16 mouse cellular contexts compared by ENCODE assay signal in genomic region chr11:103916807-103917206, GRCm38 (mm10).
"Had no signal": no experiment of that assay in that cellular context is flagged by ENCODE, and none has a peak within 500 bp of the region (broad histone marks: within the 10 kb centered on the region; RNA-seq: fewer than 3 reads in every experiment).

No protein-coding gene starts in this region.

- DNase-seq: liver, postnatal 0 days; lung, adult 2 months; lung, postnatal 14 days; lung, postnatal 36 days; thymus, adult 2 months; thymus, postnatal 25 days; thymus, postnatal 4 days had no signal

- H3K4me3 ChIP-seq: liver, embryonic 15.5 days; lung, embryonic 15.5 days; megakaryocyte, embryonic 14.5 days; midbrain, embryonic 13.5 days; midbrain, embryonic 15.5 days; neural tube, embryonic 12.5 days; stomach, embryonic 15.5 days had no signal

- H3K4me1 ChIP-seq: liver, embryonic 15.5 days; lung, embryonic 15.5 days; midbrain, embryonic 13.5 days; midbrain, embryonic 15.5 days; neural tube, embryonic 12.5 days; stomach, embryonic 15.5 days had no signal

- H3K27ac ChIP-seq: liver, embryonic 15.5 days; lung, embryonic 15.5 days; macrophage; midbrain, embryonic 13.5 days; midbrain, embryonic 15.5 days; neural tube, embryonic 12.5 days; stomach, embryonic 15.5 days; stomach, postnatal 0 days had no signal

- H3K9me3 ChIP-seq: liver, embryonic 15.5 days; lung, embryonic 15.5 days; megakaryocyte, embryonic 14.5 days; midbrain, embryonic 13.5 days; midbrain, embryonic 15.5 days; neural tube, embryonic 12.5 days; stomach, embryonic 15.5 days had no signal

- H3K27me3 ChIP-seq: liver, embryonic 15.5 days; lung, embryonic 15.5 days; megakaryocyte, embryonic 14.5 days; midbrain, embryonic 13.5 days; midbrain, embryonic 15.5 days; neural tube, embryonic 12.5 days; stomach, embryonic 15.5 days had no signal
